Mouse (Mus musculus) megakaryocyte-erythroid progenitor cell, adult 5-6 weeks (primary cell): ENCODE results near the gene Kctd21. TPM values are rescaled to one million over a fixed set of nuclear protein-coding genes. Genes with fewer than 3 reads are reported as not detected.

ENCODE experiments used
- ATAC-seq: replicated peaks from 2 replicates; pipeline ENCODE4 v1.8.0; 2016; ENCODE audit warnings: mild to moderate bottlenecking, inconsistent platforms; ENCODE audit not compliant: severe bottlenecking, poor library complexity, low FRiP score, low TSS enrichment
- total RNA-seq, 2 experiments: library from RNA; stranded (forward) in 1 of 2; stranded (reverse) in 1 of 2; fragments of 200-1000, 215-1000 nt in 1 of 2; fragments of >200 nt in 1 of 2; fragmentation: Nextera tagmentation in 1 of 2; gene quantifications; 2 replicates each; pipeline ENCODE4 v1.2.3; 2014 to 2017

Gene Kctd21
- total RNA-seq, 2 experiments from 2014 or later = 1.6 to 1.7 TPM

GRCm38 (mm10) chr7:97314646-97315045 lies 17.5 kb upstream of the Kctd21 start:
- no peak for ATAC-seq

- ATAC-seq = no peak
Measured at GRCm38 (mm10) chr7:97315656-97316055, 16.5 kb upstream of the Kctd21 start.

- no peak for ATAC-seq
Measured at GRCm38 (mm10) chr7:97317706-97318105, 14.4 kb upstream of the Kctd21 start.

- no peak for ATAC-seq
Measured at GRCm38 (mm10) chr7:97324342-97324741, 7.8 kb upstream of the Kctd21 start.

GRCm38 (mm10) chr7:97325156-97325985 lies 6.8 kb upstream of the Kctd21 start:
- ATAC-seq = no peak

GRCm38 (mm10) chr7:97327376-97327775 lies 4.8 kb upstream of the Kctd21 start:
- ATAC-seq = no peak

GRCm38 (mm10) chr7:97328891-97329588 lies 3.1 kb upstream of the Kctd21 start:
- ATAC-seq = no peak

GRCm38 (mm10) chr7:97329676-97330075 lies 2.5 kb upstream of the Kctd21 start:
- ATAC-seq = no peak

- no peak for ATAC-seq
Measured at GRCm38 (mm10) chr7:97330931-97331645, 1.0 kb upstream of the Kctd21 start.

- ATAC-seq = 0 out of 2 replicates have a peak, but pooled peaks have one; percentile 1
Measured at GRCm38 (mm10) chr7:97332667-97333041, 527 bp downstream of the Kctd21 start.

GRCm38 (mm10) chr7:97333113-97333898 lies 1.2 kb downstream of the Kctd21 start:
- no peak for ATAC-seq

- no peak for ATAC-seq
Measured at GRCm38 (mm10) chr7:97334406-97334805, 2.3 kb downstream of the Kctd21 start.

GRCm38 (mm10) chr7:97336678-97337077 lies 4.6 kb downstream of the Kctd21 start:
- 0 out of 2 replicates have a peak, but pooled peaks have one; percentile 19 for ATAC-seq

GRCm38 (mm10) chr7:97338593-97338992 lies 6.5 kb downstream of the Kctd21 start:
- ATAC-seq = no peak

- ATAC-seq = no peak
Measured at GRCm38 (mm10) chr7:97339623-97340022, 7.5 kb downstream of the Kctd21 start.

GRCm38 (mm10) chr7:97340907-97341849 lies 9.1 kb downstream of the Kctd21 start:
- peak; percentile 75 for ATAC-seq

GRCm38 (mm10) chr7:97342961-97343360 lies 10.8 kb downstream of the Kctd21 start:
- no peak for ATAC-seq

GRCm38 (mm10) chr7:97344655-97345054 lies 12.5 kb downstream of the Kctd21 start:
- ATAC-seq = no peak
